Mouse (Mus musculus) liver, embryonic 11.5 days (tissue): Measurements from ENCODE around the gene Trim12a. TPM values are rescaled to one million over a fixed set of nuclear protein-coding genes. Genes with fewer than 3 reads are reported as not detected.
"Not testable (repeated sequence)": the region's sequence is repeated elsewhere in the genome, so short reads cannot be mapped to it uniquely, and the experiment has no call there.

Experiments used
- ATAC-seq: fragments of 200-750 bp; cut with Nextera tagmentation; replicated peaks from 2 replicates; pipeline ENCODE4 v1.8.0; 2017; ENCODE audit warnings: moderate number of reproducible peaks, mild to moderate bottlenecking, moderate TSS enrichment, moderate library complexity; ENCODE audit not compliant: low FRiP score
- DNase-seq: peaks from one replicate; pipeline ENCODE4 v3.0.0-alpha.2; 2017; ENCODE audit warnings: low spot score
- H3K27ac ChIP-seq: fragments of 300-500 bp; sonication (generic); 2 replicates; pipeline ENCODE4 v1.5.1; 2014; ENCODE audit warnings: mild to moderate bottlenecking, low read depth, low read length, control low read depth
- H3K27me3 ChIP-seq: fragments of 300-500 bp; sonication (generic); replicated peaks from 2 replicates; pipeline ENCODE4 v1.6.1; 2014; ENCODE audit warnings: low read length, mixed read lengths; ENCODE audit not compliant: control insufficient read depth, insufficient read depth
- H3K36me3 ChIP-seq: fragments of 300-500 bp; sonication (generic); 2 replicates; pipeline ENCODE4 v1.6.1; 2014; ENCODE audit warnings: mild to moderate bottlenecking, low read length, moderate library complexity, mixed read lengths; ENCODE audit not compliant: control insufficient read depth, insufficient read depth
- H3K4me1 ChIP-seq: fragments of 300-500 bp; sonication (generic); replicated peaks from 2 replicates; pipeline ENCODE4 v1.6.1; 2014; ENCODE audit warnings: low read length, mixed read lengths; ENCODE audit not compliant: control insufficient read depth, insufficient read depth
- H3K4me2 ChIP-seq: fragments of 300-500 bp; sonication (generic); 2 replicates; pipeline ENCODE4 v1.6.1; 2014; ENCODE audit warnings: mild to moderate bottlenecking, control low read depth, moderate library complexity
- H3K4me3 ChIP-seq: fragments of 300-500 bp; sonication (generic); 2 replicates; pipeline ENCODE4 v1.5.1; 2014; ENCODE audit warnings: low read depth, low read length, control low read depth
- H3K9ac ChIP-seq: fragments of 300-500 bp; sonication (generic); 2 replicates; pipeline ENCODE4 v1.6.1; 2014; ENCODE audit warnings: low read depth, low read length, control low read depth
- H3K9me3 ChIP-seq: fragments of 300-500 bp; sonication (generic); 2 replicates; pipeline ENCODE4 v1.6.1; 2016; ENCODE audit warnings: low read length, inconsistent platforms, mixed read lengths; ENCODE audit not compliant: control insufficient read depth
- WGBS: fragments of 180-500 bp; shearing (Covaris S2); extraction: QIAGEN DNeasy Blood & Tissue Kit; methylation state at CpG from one replicate; pipeline ENCODE4 v1.1.7; 2014; 5-methylcytosine and 5-hydroxymethylcytosine counted together
- polyA plus RNA-seq: library from polyadenylated mRNA; unstranded; fragments of >200 nt; fragmentation: Nextera tagmentation; extraction: Ambion mirVana; gene quantifications from 2 replicates; pipeline ENCODE4 v1.2.1, GENCODE M21; 2014

Gene Trim12a
- 3.8 and 5.7 TPM in 2 replicates for polyA plus RNA-seq

GRCm38 (mm10) chr7:104315369-104316080 lies at the start of gene Trim12a:
Gene Trim12a (minus strand): TSS chr7:104315466.
- 14% methylated on average over 4 of the region's 4 CpGs for WGBS
- peak within 1 kb of the TSS; percentile 51 for H3K4me3 ChIP-seq
- not testable (repeated sequence) for H3K27me3 ChIP-seq, H3K4me1 ChIP-seq, H3K9me3 ChIP-seq, H3K27ac ChIP-seq, DNase-seq, H3K36me3 ChIP-seq
- peak; percentile 98 for ATAC-seq
- peak within 1 kb of the TSS; percentile 61 for H3K4me2 ChIP-seq
- peak within 1 kb of the TSS; percentile 48 for H3K9ac ChIP-seq

GRCm38 (mm10) chr7:104353600-104353967 lies 38.3 kb upstream of the Trim12a start:
- ATAC-seq = peak; percentile 40
- Histone ChIP-seq H3K4me3 (peak overlapping the region; percentile 55), H3K27me3 (no peaks in the 10 kb centered on the region), H3K4me1 (no peaks in the 10 kb centered on the region), H3K36me3 (no peaks in the 10 kb centered on the region), H3K9ac (no peak overlapping the region), H3K9me3 (no peaks in the 10 kb centered on the region), H3K4me2 (peak overlapping the region; percentile 33), H3K27ac (no peak overlapping the region)
- 69% methylated on average over 2 of the region's 2 CpGs for WGBS
- no peak for DNase-seq

GRCm38 (mm10) chr7:104352717-104353599 lies 37.7 kb upstream of the Trim12a start, which contains the start of gene Trim12c:
Gene Trim12c (minus strand): TSS chr7:104353362.
- 3% methylated on average over 14 of the region's 14 CpGs for WGBS
- H3K4me3 ChIP-seq = peak within 1 kb of the TSS; percentile 55
- peak within 1 kb of the TSS; percentile 52 for H3K9ac ChIP-seq
- no peaks in the 10 kb centered on the region for H3K27me3 ChIP-seq
- no peaks in the 10 kb centered on the region for H3K4me1 ChIP-seq
- no peaks in the 10 kb centered on the region for H3K36me3 ChIP-seq
- no peaks in the 10 kb centered on the region for H3K9me3 ChIP-seq
- DNase-seq (peak; percentile 62), ATAC-seq (peak; percentile 100)
- no peak within 1 kb of the TSS; the same call in 1 of the 2 replicates for H3K27ac ChIP-seq
- peak within 1 kb of the TSS; percentile 78 for H3K4me2 ChIP-seq

- WGBS = 84% methylated on average over 4 of the region's 4 CpGs
- H3K27me3 ChIP-seq = not testable (repeated sequence)
These were observed 32.8 kb upstream of the Trim12a start for GRCm38 (mm10) chr7:104348043-104348442.

GRCm38 (mm10) chr7:104340744-104341143 lies 25.5 kb upstream of the Trim12a start:
- WGBS = 79% methylated on average over 2 of the region's 4 CpGs

More at GRCm38 (mm10) chr7:104348043-104348442, 32.8 kb upstream of the Trim12a start:
- not testable (repeated sequence) for H3K4me1 ChIP-seq, H3K4me3 ChIP-seq, DNase-seq, H3K4me2 ChIP-seq, H3K9me3 ChIP-seq, H3K27ac ChIP-seq, H3K36me3 ChIP-seq, H3K9ac ChIP-seq, ATAC-seq

GRCm38 (mm10) chr7:104335547-104335946 lies 20.3 kb upstream of the Trim12a start:
- H3K9ac ChIP-seq = not testable (repeated sequence)

More at GRCm38 (mm10) chr7:104340744-104341143, 25.5 kb upstream of the Trim12a start:
- H3K9me3 ChIP-seq, H3K4me3 ChIP-seq, H3K4me2 ChIP-seq, H3K36me3 ChIP-seq, ATAC-seq, H3K9ac ChIP-seq, H3K4me1 ChIP-seq, H3K27ac ChIP-seq, DNase-seq, H3K27me3 ChIP-seq: not testable (repeated sequence)

GRCm38 (mm10) chr7:104329171-104329570 lies 13.9 kb upstream of the Trim12a start, which contains the start of gene Trim34b:
Gene Trim34b (plus strand): TSS chr7:104329471.
- H3K4me3 ChIP-seq, H3K27me3 ChIP-seq, H3K4me1 ChIP-seq, H3K4me2 ChIP-seq, H3K9me3 ChIP-seq, H3K36me3 ChIP-seq, H3K27ac ChIP-seq, ATAC-seq, DNase-seq, H3K9ac ChIP-seq: not testable (repeated sequence)
- 85% methylated on average over 2 of the region's 2 CpGs for WGBS

More at GRCm38 (mm10) chr7:104335547-104335946, 20.3 kb upstream of the Trim12a start:
- H3K27ac ChIP-seq, DNase-seq, H3K4me2 ChIP-seq, H3K27me3 ChIP-seq, H3K4me3 ChIP-seq, H3K9me3 ChIP-seq, H3K4me1 ChIP-seq, H3K36me3 ChIP-seq, ATAC-seq: not testable (repeated sequence)
- 69% methylated on average over 3 of the region's 3 CpGs for WGBS

- 74% methylated on average over 9 of the region's 9 CpGs for WGBS
- Histone ChIP-seq H3K4me2 (no peak overlapping the region), H3K9ac (no peak overlapping the region), H3K27me3 (no peaks in the 10 kb centered on the region), H3K27ac (no peak overlapping the region), H3K9me3 (no peaks in the 10 kb centered on the region), H3K36me3 (no peaks in the 10 kb centered on the region), H3K4me1 (no peaks in the 10 kb centered on the region), H3K4me3 (no peak overlapping the region)
- DNase-seq (no peak), ATAC-seq (no peak)
These were observed 6.8 kb upstream of the Trim12a start for GRCm38 (mm10) chr7:104322028-104322427.
